ENCODE assay signal across 27 mouse cellular contexts in the genomic region with DNA sequence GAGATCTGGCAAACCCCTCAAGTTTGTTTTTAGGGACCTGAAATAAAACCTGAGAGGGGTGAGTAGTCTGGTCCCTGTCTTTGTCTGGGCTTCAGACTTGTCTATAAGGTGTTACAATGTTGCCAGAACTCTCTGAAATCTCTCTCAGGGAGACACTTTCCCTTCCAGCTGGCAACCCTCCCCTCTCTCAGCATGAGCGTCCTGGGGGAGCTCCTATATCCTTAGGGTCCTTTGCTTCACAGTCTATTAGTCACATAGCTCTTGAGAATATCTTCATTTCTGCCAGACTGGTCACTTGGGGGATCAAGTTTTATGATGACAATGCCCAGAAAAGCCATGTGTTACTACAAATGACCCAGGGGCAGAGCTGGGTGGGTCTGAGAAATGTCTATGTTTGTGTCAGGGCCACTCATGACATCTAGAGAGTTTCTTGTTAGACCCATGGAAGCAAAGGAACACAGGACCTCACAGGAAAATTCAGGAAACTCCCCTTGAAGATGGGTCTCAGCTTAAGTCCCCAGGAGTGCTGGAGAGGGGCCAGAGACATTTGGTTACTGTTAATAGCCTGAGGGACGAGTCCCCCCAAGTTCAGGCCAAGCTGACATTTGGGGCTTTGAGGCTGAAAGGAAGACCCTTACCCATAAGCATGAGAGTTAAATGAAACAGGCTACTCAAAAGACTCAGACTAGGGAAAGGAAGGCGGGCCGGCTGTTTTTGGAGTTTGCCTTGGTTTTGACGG.
DNase-seq lines count a peak whose midpoint lies in the region; ATAC-seq and TF ChIP-seq lines count a peak whose summit lies in the region.
"Had no signal": no experiment of that assay in that cellular context is flagged by ENCODE, and none has a peak within 500 bp of the region (broad histone marks: within the 10 kb centered on the region; RNA-seq: fewer than 3 reads in every experiment).

No protein-coding gene starts in this region.

- H3K9me3 ChIP-seq in kidney, postnatal 0 days (replicated peaks; ENCODE audit: low read length), result no peaks in the 10 kb centered on the region
- no peaks in the 10 kb centered on the region for H3K9me3 ChIP-seq in kidney, embryonic 16.5 days (ENCODE audit: low read length)
- 0 out of 2 replicates have a peak, but pooled peaks cover 2% of the 10 kb centered on the region for H3K9me3 ChIP-seq in limb, embryonic 12.5 days
- H3K9me3 ChIP-seq: embryonic facial prominence, embryonic 13.5 days; forebrain, embryonic 10.5 days; heart, embryonic 12.5 days; liver, embryonic 15.5 days; midbrain, embryonic 10.5 days; neural tube, embryonic 12.5 days had no signal

- no peaks in the 10 kb centered on the region for H3K4me1 ChIP-seq in kidney, postnatal 0 days (replicated peaks; ENCODE audit: insufficient read depth, low read length)
- H3K4me1 ChIP-seq in kidney, embryonic 16.5 days (ENCODE audit: insufficient read depth, low read length), result peaks cover 29% of the 10 kb centered on the region
- peaks cover 45% of the 10 kb centered on the region for H3K4me1 ChIP-seq in limb, embryonic 12.5 days (replicated peaks)
- H3K4me1 ChIP-seq: heart, embryonic 12.5 days; liver, embryonic 15.5 days had no signal

- no peaks in the 10 kb centered on the region for H3K27me3 ChIP-seq in kidney, postnatal 0 days (ENCODE audit: insufficient read depth, low read length)
- no peaks in the 10 kb centered on the region for H3K27me3 ChIP-seq in kidney, embryonic 16.5 days (ENCODE audit: insufficient read depth, low read length)
- no peaks in the 10 kb centered on the region for H3K27me3 ChIP-seq in limb, embryonic 12.5 days
- H3K27me3 ChIP-seq: embryonic facial prominence, embryonic 13.5 days; heart, embryonic 12.5 days; liver, embryonic 15.5 days; neural tube, embryonic 12.5 days had no signal

- H3K9ac ChIP-seq in kidney, postnatal 0 days (ENCODE audit: low read depth, low read length), result no peak overlapping the region
- H3K9ac ChIP-seq in kidney, embryonic 16.5 days (replicated peaks; ENCODE audit: low read length), result no peak overlapping the region
- no peak overlapping the region for H3K9ac ChIP-seq in limb, embryonic 12.5 days (replicated peaks)
- H3K9ac ChIP-seq: embryonic facial prominence, embryonic 13.5 days; heart, embryonic 12.5 days; hindbrain, embryonic 14.5 days; liver, embryonic 15.5 days; neural tube, embryonic 12.5 days had no signal

- no peak for ATAC-seq in kidney, postnatal 0 days (replicated peaks; ENCODE audit: low FRiP score, low read depth)
- no peak for ATAC-seq in kidney, embryonic 16.5 days (ENCODE audit: low FRiP score, low TSS enrichment)
- no peak for ATAC-seq in limb, embryonic 12.5 days (ENCODE audit: insufficient number of reproducible peaks, insufficient read depth, low FRiP score, low TSS enrichment, low read depth)
- ATAC-seq: activated CD4-positive, CD25-positive, alpha-beta regulatory T cell, adult 4 months; forebrain, embryonic 16.5 days; intestine, postnatal 0 days; midbrain, embryonic 16.5 days had no signal

- TF ChIP-seq CTCF in kidney, postnatal 0 days (IDR thresholded peaks at IDR 0.05; ENCODE audit: low read depth), result no peak

- no peak overlapping the region for H3K4me2 ChIP-seq in kidney, postnatal 0 days (ENCODE audit: low read length)
- H3K4me2 ChIP-seq in kidney, embryonic 16.5 days (replicated peaks; ENCODE audit: low read depth, low read length), result no peak overlapping the region
- H3K4me2 ChIP-seq in limb, embryonic 12.5 days, result no peak overlapping the region
- H3K4me2 ChIP-seq: embryonic facial prominence, embryonic 13.5 days; heart, embryonic 12.5 days; hindbrain, embryonic 14.5 days; liver, embryonic 15.5 days; neural tube, embryonic 12.5 days had no signal

- peak; percentile 40 for DNase-seq in cerebellum, adult 11-12 months
- DNase-seq in cerebellum, postnatal 4 days (ENCODE audit: low spot score in 2 of 2), result no peak
- DNase-seq in kidney, postnatal 0 days (ENCODE audit: low spot score), result peak; percentile 28
- DNase-seq in testis, postnatal 14 days (ENCODE audit: low spot score), result peak; percentile 51
- no peak for DNase-seq in testis, postnatal 10 days (ENCODE audit: low spot score)
- no peak for DNase-seq in right cerebral cortex, postnatal 4 days
- DNase-seq: adrenal gland, postnatal 10 days; heart, adult 2 months; kidney, adult 9 months; kidney, postnatal 36 days; left cerebral cortex, postnatal 4 days; lung, postnatal 10 days; thymus, postnatal 14 days had no signal

- WGBS in kidney, postnatal 0 days, result 61% methylated on average over 5 of the region's 5 CpGs
- 55% methylated on average over 5 of the region's 5 CpGs for WGBS in kidney, embryonic 16.5 days
- 34% methylated on average over 5 of the region's 5 CpGs for WGBS in limb, embryonic 12.5 days

- H3K4me3 ChIP-seq in kidney, postnatal 0 days (replicated peaks; ENCODE audit: low read depth, low read length), result no peak overlapping the region
- no peak overlapping the region for H3K4me3 ChIP-seq in kidney, embryonic 16.5 days (ENCODE audit: low read length)
- H3K4me3 ChIP-seq in limb, embryonic 12.5 days (replicated peaks), result no peak overlapping the region
- H3K4me3 ChIP-seq: embryonic facial prominence, embryonic 13.5 days; forebrain, embryonic 10.5 days; heart, adult 2 months; heart, embryonic 12.5 days; liver, embryonic 15.5 days; midbrain, embryonic 10.5 days; myocyte; neural tube, embryonic 12.5 days had no signal

- H3K27ac ChIP-seq in kidney, postnatal 0 days, result no peak overlapping the region
- no peak overlapping the region for H3K27ac ChIP-seq in kidney, embryonic 16.5 days (ENCODE audit: low read length)
- H3K27ac ChIP-seq in limb, embryonic 12.5 days, result 0 out of 2 replicates have a peak overlapping the region, but pooled peaks have one; percentile 51
- H3K27ac ChIP-seq: embryonic facial prominence, embryonic 13.5 days; heart, adult 2 months; hindbrain, embryonic 14.5 days; liver, embryonic 15.5 days; midbrain, embryonic 10.5 days; neural tube, embryonic 12.5 days had no signal

- no peaks in the 10 kb centered on the region for H3K36me3 ChIP-seq in kidney, postnatal 0 days (ENCODE audit: insufficient read depth, low read length)
- H3K36me3 ChIP-seq in kidney, embryonic 16.5 days (ENCODE audit: insufficient read depth, low read length), result no peaks in the 10 kb centered on the region
- no peaks in the 10 kb centered on the region for H3K36me3 ChIP-seq in limb, embryonic 12.5 days
- H3K36me3 ChIP-seq: embryonic facial prominence, embryonic 13.5 days; forebrain, embryonic 10.5 days; heart, embryonic 12.5 days; liver, embryonic 15.5 days; neural tube, embryonic 12.5 days had no signal

Comparison
In these comparisons a context has a peak if more than half of its experiments do, and no peak if none do; other contexts are left out.
1. DNase-seq: peak in cerebellum, adult 11-12 months (single experiment), kidney, postnatal 0 days (single experiment) and testis, postnatal 14 days (single experiment); none in cerebellum, postnatal 4 days (0 of 2), testis, postnatal 10 days (single experiment) and right cerebral cortex, postnatal 4 days (single experiment).